Mouse (Mus musculus) adrenal gland, postnatal 14 days (tissue): ENCODE measurements around the gene Cpt2. TPM values are rescaled to one million over a fixed set of nuclear protein-coding genes. Genes with fewer than 3 reads are reported as not detected.

Experiments
- DNase-seq: peaks from one replicate; pipeline ENCODE4 v3.0.0; 2021; ENCODE audit warnings: mixed read lengths
- total RNA-seq: library from RNA; stranded (reverse); gene quantifications from 2 replicates; pipeline ENCODE4 v1.2.3, GENCODE M21; 2021

The Cpt2 gene
- total RNA-seq, 1 experiment from 2014 or later = 275 TPM

DNA sequence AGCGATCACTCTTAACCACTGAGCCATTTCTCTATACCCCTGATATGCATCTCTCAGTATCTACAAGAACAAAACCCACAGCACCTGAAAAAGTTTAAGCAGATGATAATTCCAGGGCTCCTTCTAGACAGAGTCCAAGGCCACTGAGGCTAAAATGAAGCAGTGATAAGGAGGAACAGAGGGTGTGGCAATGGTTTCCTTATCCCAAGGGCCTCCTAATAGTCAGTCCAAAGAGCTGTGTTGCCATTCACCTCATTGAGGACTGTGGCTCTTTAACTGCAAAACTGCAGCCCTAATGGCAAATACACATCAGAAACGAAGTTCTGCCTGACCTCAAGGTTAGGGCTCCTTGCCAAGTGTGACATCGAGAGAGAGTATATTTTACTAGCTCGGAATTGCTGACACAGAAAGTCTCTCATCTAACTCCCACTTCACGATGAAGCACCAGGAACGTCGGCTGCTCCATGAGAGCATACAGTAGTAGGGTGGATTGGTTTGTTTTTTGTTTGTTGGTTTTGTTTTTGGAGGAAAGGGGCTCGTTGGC is 2.2 kb downstream of the Cpt2 start:
- DNase-seq = peak; percentile 91

DNA sequence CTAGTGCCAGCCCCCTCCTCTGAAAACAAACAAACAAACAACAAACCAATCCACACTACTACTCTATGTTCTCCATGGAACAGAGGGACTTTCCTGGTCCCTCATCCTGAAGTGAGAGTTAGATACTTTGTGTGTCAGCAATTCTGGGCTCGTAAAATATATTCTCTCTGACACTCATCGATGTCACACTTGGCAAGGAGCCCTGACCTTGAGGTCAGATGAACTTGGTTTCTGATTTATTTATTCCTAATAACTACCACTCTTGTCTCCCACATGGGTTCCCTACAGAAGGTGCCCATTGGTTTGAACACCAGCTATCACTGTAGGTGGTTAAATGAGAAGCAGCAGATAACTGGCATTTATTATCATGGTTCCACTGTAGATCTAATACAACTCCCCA is 3.1 kb downstream of the Cpt2 start:
- DNase-seq = peak; percentile 84

DNA sequence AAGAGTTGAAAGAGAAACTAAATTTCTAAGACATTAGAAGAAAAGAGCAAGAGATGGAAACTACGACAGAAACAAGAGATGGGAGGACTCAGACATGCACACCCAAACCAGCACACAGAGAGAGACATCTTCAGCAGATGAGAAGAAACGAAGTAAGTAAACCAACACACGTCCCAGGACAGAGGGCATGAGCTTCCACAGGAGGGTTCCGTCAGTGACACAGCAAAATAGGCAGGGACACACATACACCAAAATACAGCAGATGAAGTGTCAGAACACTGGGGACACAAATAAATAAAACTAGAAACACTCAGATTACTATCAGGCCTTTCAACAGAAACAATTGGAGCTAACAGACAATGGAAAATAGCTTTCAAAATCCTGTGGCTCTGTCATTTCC is 13.4 kb downstream of the Cpt2 start:
- DNase-seq = no peak

DNA sequence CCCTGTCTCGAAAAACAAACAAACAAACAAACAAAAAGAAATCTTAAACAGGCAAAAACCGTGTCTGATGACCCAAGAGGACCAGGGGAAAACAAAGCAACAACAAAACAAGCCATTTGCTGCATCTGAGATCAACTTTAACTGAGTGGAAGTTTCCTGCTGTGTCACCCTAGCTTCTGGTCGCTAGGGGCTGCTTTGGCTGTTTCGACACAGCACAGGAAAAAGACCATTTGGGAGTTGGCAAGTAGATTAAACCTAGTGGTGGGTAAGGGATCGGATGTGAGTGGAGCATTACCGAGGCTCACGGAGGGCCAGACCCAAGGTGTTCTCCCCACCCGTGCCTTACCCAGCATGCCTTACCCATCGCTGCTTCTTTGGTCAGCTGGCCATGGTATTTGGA is 16.8 kb downstream of the Cpt2 start:
- no peak for DNase-seq

DNA sequence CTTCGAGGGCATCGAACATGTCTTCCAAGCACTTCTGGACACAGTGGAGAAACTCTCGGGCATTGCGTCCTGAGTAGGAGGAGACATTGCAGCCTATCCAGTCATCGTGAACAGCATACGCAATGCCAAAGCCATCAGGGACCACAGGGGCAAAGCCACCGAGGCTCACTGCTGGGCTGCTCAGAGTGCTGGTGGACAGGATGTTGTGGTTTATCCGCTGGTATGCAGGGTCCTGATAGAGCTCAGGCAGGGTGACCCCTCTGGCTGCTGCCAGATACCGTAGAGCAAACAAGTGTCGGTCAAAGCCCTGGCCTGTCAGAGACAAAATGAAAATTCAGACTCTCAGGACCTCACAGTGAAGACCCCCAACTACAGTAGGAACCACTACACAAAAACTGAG is 19.2 kb downstream of the Cpt2 start:
- DNase-seq = no peak

DNA sequence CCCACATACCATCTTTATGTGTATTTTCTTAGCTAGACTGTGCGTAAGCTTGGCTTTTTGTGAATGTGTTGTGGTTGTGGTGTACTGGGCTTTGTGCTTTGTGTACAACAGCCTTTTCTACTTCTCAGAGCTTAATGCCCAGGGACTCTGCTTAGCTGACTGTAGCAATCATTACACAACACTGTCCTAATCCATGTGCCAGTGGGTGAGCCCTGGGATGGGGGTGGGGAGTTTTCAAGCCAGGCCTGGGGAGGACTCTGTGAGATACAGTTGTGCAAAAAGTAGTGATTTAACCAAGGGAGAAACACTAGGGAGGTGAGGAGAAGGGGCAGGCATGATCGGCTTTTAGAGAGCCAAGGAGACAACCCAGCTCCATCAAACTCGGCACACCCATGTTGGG is 23.2 kb downstream of the Cpt2 start:
- peak; percentile 28 for DNase-seq

DNA sequence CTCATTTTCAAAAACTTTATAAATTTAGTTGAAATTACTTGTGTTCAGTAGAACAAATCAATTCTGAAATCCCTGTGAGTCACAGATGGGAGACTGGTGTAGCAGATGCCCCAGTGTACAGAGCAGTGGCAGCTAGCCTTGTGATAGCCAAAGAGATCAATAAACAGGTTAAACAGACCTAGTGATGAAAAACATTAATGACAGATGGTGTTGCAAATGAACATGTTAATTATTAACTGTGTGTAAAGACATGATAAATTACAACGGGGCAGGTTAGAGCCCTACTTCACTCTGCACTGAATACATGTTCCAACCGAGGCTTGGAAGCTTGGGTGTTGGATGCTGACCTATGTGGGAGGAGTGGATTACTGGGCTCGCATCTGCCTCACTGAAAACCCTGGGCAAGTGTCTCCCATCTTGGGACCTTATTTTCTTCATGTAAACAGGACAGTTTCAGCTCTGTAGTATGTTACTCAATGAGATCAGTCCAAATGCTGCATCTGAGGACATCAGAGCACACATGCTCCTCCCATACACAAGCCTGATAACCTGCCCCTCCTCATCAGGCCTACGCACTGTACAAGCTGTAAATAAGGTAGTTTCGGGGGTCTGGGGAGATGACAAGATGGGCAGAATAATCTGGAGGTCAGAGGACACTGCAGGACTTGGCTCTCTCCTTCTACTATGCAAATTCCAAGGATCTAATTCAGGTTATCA is 24.0 kb downstream of the Cpt2 start:
- no peak for DNase-seq

DNA sequence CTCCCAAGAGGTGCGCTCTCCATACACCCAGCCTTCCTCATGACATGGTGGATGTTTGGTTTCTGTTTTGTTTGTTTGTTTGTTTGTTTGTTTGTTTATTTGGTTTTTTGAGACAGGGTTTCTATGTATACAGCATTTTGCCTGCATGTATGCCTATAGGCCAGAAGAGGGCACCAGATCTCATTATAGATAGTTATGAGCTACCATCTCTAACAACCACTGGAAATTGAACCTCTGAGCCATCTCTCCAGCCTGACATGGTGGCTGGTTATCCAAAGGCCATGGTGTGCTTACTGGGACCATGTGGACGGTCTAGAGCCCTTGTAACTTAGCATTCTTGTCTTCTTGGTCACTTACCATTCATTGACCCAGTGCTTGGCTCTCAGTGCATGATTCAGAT is 30.7 kb downstream of the Cpt2 start:
- peak; percentile 17 for DNase-seq

DNA sequence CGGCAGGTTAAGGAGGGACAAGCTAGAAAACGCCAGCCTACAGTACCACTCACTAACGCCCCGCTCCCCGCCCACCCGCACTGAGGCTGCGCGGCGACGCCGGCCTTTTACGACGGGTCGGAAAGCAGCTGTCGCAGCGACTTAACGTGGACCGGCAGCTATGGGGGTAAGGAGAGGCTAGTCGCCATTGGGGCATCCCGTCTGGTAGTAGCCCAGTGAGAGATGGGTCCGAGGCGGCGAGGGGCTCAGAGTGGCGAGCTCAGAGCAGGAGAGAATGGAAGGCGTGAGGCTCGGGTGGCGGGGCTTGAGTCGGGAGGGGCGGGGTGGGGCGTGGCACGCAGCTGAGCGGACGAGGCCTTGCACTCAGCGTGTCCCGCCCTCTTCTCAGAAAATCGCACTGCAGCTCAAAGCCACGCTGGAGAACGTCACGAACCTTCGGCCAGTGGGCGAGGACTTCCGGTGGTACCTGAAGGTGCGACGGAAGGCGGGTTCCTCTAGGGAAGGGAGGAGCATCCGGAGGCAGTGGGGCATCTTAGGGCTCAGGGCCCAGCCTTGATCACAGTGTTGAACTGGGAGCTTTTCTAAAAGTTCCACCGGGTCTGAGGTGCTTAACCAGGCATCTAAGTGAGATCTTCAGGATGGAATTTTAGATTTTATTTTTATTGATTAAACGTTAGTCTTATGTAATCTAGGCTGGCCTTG is 33.5 kb downstream of the Cpt2 start, which contains the start of gene 0610037L13Rik:
Gene 0610037L13Rik, plus strand, starts transcription at position 83 of the 702 bp plus-strand sequence.
- peak; percentile 95 for DNase-seq

DNA sequence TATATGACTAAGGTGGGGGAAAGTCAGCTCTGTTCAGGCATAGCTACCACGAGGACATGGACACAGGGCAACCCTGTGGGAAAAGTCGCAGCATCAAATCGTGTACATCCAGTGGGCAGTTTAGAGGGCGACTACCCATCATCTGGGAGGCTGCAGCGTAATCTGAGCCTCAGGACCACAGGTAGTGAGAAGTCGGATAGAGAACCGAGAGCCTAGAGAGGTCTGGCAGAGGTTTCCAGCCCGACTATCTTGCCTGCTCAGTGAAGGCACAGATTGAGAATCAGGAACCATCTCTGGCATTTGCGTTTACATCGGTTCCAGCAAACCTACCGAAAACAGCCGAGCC is 34.1 kb downstream of the Cpt2 start:
- DNase-seq = no peak

DNA sequence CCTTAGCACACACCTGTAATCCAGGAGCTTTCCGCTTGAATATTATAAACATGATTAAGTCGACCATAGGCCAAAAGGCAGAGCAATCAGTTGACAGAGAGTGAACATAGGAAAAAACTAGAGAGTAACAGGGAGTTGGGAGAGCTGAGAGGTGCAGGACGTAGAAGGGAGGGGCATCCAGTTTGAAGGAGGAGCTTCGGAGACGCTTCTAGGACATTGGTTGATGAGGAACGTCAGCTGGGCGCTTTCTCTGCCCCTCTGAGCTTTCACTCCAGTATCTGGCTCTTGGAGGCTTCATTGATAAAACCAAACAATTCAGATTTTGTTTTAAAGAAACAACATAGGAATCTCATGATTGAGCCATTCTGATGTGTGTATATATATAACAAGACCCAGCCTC is 37.0 kb downstream of the Cpt2 start:
- DNase-seq = no peak

DNA sequence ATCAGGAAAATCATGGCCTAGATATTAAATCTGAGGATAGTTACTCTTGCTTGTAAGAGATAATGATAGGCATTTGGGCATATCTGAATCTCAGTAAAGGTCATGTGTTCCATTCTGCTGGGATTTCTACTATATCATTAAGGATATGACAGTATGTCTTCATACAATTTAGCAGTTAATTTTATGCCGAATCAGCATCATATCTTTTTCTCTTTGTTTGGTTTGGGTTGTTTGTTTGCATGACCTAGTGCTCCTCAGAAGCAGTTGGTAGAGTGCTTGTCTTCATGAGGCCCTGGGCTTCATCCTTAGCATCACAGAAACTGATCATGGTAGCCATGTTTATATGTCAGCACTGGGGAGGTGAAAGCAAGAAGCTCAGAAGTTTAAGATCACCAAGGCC is 41.8 kb downstream of the Cpt2 start:
- DNase-seq = no peak

DNA sequence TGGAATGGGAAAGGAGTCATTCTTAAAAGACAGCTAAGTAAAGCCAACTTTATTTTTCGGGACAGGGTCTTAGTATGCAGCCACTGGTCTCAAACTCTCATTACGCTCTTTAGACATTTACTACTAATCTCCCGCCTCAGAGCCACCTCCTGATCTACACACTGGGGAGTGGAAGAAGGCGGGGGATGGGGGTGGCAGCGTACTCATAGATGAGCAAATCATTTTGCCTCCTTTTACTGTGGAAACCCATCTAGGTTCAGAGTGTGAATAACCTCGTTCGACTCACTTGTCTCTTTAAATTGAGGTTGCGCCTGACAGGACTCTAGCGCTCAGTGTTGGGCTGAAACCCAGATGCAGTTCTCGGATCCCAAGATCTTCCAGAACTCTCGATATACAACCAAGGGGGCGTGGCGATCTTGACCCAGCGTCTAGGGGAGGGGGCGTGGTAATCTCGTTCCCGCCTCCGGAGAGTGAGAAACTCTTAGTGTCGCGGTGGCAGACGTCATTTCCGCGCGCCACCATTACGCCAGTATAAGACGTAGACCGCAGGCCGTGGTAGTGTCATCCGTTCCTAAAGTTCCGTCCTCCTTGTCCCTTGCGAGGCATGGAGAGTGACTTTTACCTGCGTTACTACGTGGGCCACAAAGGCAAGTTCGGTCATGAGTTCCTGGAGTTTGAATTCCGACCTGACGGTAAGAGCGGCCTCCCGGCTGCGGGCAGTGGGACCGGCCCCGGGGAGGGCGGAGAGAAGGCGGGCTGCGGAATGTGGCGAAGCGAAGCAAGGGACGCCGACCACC is 44.0 kb downstream of the Cpt2 start, which contains the start of gene Magoh:
Gene Magoh, plus strand, starts transcription at position 502 of the 797 bp plus-strand sequence.
- DNase-seq = peak; percentile 98

DNA sequence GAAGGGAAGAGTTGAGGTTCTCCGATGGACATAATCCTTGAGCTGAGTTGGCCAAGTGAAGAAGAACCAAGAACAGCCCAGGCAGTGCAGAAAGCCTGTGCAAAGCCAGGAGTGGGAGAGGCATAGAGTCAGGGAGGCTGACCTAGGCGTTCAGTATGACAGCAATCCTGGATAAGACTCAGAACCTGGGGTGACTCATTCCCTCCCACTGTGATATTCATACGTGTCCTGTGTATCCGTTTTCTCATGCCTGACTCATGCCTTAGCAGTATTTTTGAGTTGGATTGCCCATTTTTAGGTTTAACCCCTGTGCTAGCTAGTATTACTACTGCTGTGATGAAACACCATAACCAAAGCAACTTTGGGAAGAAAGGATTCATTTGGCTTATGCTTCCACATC is 58.5 kb downstream of the Cpt2 start:
- no peak for DNase-seq

DNA sequence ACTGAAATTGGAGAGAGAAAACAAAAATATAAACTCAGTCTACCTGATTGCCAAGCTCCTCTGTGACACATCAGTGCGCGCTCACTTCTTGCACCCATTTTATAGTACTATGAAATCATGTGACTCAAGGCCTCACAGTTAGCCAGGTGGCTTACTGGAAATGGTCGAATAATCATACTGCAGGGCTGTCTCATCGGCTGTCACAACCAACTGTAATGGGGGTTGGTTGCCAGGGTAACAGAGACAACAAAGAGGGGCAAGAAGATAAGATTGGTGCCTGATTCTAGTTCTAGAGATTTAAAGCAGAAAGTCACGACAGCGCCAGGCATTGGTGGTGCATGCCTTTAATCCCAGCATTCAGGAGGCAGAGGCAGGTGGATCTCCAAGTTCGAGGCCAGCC is 64.4 kb downstream of the Cpt2 start:
- DNase-seq = no peak

DNA sequence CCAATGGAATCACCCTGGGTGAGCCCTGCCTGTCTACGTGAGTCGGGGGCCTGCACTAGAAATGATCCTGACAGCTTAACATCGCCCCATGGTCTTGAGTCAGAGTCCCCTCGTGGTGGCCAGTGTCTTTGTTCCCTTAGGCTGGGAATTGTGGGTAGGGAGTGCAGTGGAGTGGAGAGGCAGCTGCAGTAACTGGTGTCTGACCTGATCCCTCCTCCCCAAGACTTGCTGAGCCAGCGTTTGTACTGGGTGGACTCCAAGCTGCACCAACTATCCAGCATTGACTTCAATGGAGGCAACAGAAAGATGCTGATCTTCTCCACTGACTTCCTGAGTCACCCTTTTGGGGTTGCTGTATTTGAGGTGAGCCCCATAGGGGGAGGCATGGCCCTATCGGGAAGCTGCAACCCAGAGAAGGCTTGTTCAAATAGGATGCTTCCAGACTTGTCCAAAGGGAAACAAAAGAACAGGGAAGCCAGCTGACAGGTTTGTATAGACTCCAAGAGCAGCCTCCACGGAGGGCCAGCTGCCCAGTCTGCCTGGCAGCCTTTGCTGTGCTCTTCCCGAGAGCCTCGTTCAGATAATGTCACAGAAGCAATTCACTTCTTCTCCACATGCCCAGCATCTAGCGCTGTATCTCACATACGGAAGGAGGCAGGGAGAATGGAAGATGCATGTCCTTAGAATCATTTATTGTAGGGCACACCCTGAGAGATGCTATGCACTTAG is 66.3 kb downstream of the Cpt2 start:
- no peak for DNase-seq

Other genes starting within 250 kb of the Cpt2 start
- gene Dmrtb1, start 239.4 kb downstream of the Cpt2 start, total RNA-seq = 0.26 TPM in 1 of 2 replicates, not detected in the other
- 5.0 and 5.2 TPM in 2 replicates for gene Lrp8, start 121.3 kb downstream of the Cpt2 start, total RNA-seq
- gene Magoh, start 43.9 kb downstream of the Cpt2 start, total RNA-seq = 91.3 and 98.1 TPM in 2 replicates
- 75.3 and 75.4 TPM in 2 replicates for gene 0610037L13Rik, start 33.8 kb downstream of the Cpt2 start, total RNA-seq
- gene Slc1a7, start 44.7 kb upstream of the Cpt2 start, total RNA-seq = 0.26 and 0.44 TPM in 2 replicates
- 8.1 and 8.2 TPM in 2 replicates for gene Podn, start 172.8 kb upstream of the Cpt2 start, total RNA-seq
- gene Scp2, start 221.4 kb upstream of the Cpt2 start, total RNA-seq = 339 and 479 TPM in 2 replicates
- gene Echdc2, start 241.8 kb upstream of the Cpt2 start, total RNA-seq = 19.3 and 32.0 TPM in 2 replicates